Mouse (Mus musculus) megakaryocyte, embryonic 14.5 days (primary cell): ENCODE data around the gene Rpl9. TPM values are rescaled to one million over a fixed set of nuclear protein-coding genes. Genes with fewer than 3 reads are reported as not detected.

ENCODE experiments used
- H3K27me3 ChIP-seq: replicated peaks from 2 replicates; pipeline ENCODE3; 2012; ENCODE audit warnings: inconsistent platforms
- H3K36me3 ChIP-seq: replicated peaks from 2 replicates; pipeline ENCODE3; 2012; ENCODE audit warnings: low read length, inconsistent platforms, mixed read lengths
- H3K4me1 ChIP-seq: 2 replicates; pipeline ENCODE4 v1.6.1; 2012; ENCODE audit warnings: inconsistent platforms
- H3K4me3 ChIP-seq: replicated peaks from 2 replicates; pipeline ENCODE3; 2012; ENCODE audit warnings: moderate library complexity, mild to moderate bottlenecking, inconsistent platforms
- H3K9me3 ChIP-seq: 2 replicates; pipeline ENCODE4 v1.6.1; 2012; ENCODE audit warnings: inconsistent platforms
- FLI1 ChIP-seq: IDR thresholded peaks from 2 replicates; pipeline ENCODE4 v1.6.1; 2012; ENCODE audit warnings: low read length, inconsistent platforms, mixed read lengths
- GATA1 ChIP-seq: IDR thresholded peaks from 3 replicates; pipeline ENCODE4 v1.6.1; 2012; ENCODE audit warnings: mixed read lengths, low read length, inconsistent platforms, borderline replicate concordance
- polyA plus RNA-seq: library from polyadenylated mRNA; stranded (reverse); fragments of >175 nt; gene quantifications from 2 replicates; pipeline ENCODE4 v1.2.3, GENCODE M21; 2012; ENCODE audit warnings: low replicate concordance; ENCODE audit not compliant: insufficient read depth

Gene Rpl9
- polyA plus RNA-seq, 1 experiment, result 69.1 TPM

- H3K4me1 ChIP-seq, result no peaks in the 10 kb centered on the region; the same call in 1 of the 2 replicates
- H3K9me3 ChIP-seq, result no peaks in the 10 kb centered on the region
- peaks cover 50% of the 10 kb centered on the region for H3K36me3 ChIP-seq
These were observed 31.6 kb upstream of the Rpl9 start for GRCm38 (mm10) chr5:65422803-65423202.

GRCm38 (mm10) chr5:65420822-65421221 is 29.6 kb upstream of the Rpl9 start:
- TF ChIP-seq GATA1, result no peak
- no peak for TF ChIP-seq FLI1
- H3K27me3 ChIP-seq, result no peaks in the 10 kb centered on the region
- no peaks in the 10 kb centered on the region for H3K9me3 ChIP-seq
- H3K4me3 ChIP-seq, result no peak overlapping the region
- H3K36me3 ChIP-seq, result peaks cover 65% of the 10 kb centered on the region
- peaks cover 5% of the 10 kb centered on the region for H3K4me1 ChIP-seq

More at GRCm38 (mm10) chr5:65422803-65423202, 31.6 kb upstream of the Rpl9 start:
- no peak for TF ChIP-seq FLI1
- TF ChIP-seq GATA1, result no peak
- Histone ChIP-seq H3K27me3 (no peaks in the 10 kb centered on the region), H3K4me3 (no peak overlapping the region)

- Histone ChIP-seq H3K9me3 (no peaks in the 10 kb centered on the region), H3K4me1 (peaks cover 12% of the 10 kb centered on the region), H3K36me3 (peaks cover 64% of the 10 kb centered on the region), H3K27me3 (no peaks in the 10 kb centered on the region), H3K4me3 (no peak overlapping the region)
- TF ChIP-seq FLI1 (no peak), GATA1 (no peak)
These were observed 27.9 kb upstream of the Rpl9 start for GRCm38 (mm10) chr5:65419136-65419535.

GRCm38 (mm10) chr5:65415653-65416458 is 24.6 kb upstream of the Rpl9 start:
- peaks cover 50% of the 10 kb centered on the region for H3K36me3 ChIP-seq
- no peak overlapping the region for H3K4me3 ChIP-seq
- no peaks in the 10 kb centered on the region for H3K9me3 ChIP-seq
- no peaks in the 10 kb centered on the region for H3K27me3 ChIP-seq
- H3K4me1 ChIP-seq, result peaks cover 12% of the 10 kb centered on the region
- no peak for TF ChIP-seq GATA1
- TF ChIP-seq FLI1, result no peak

- H3K4me1 ChIP-seq, result no peaks in the 10 kb centered on the region
- H3K27me3 ChIP-seq, result no peaks in the 10 kb centered on the region
- TF ChIP-seq FLI1 (no peak), GATA1 (no peak)
- peaks cover 82% of the 10 kb centered on the region for H3K36me3 ChIP-seq
- no peak overlapping the region for H3K4me3 ChIP-seq
- no peaks in the 10 kb centered on the region for H3K9me3 ChIP-seq
These were observed 16.7 kb upstream of the Rpl9 start for GRCm38 (mm10) chr5:65407989-65408388.

GRCm38 (mm10) chr5:65401251-65401994 is 10.2 kb upstream of the Rpl9 start:
- Histone ChIP-seq H3K9me3 (no peaks in the 10 kb centered on the region), H3K27me3 (no peaks in the 10 kb centered on the region), H3K4me1 (peaks cover 8% of the 10 kb centered on the region), H3K4me3 (no peak overlapping the region), H3K36me3 (peaks cover 92% of the 10 kb centered on the region)
- no peak for TF ChIP-seq FLI1
- TF ChIP-seq GATA1, result no peak

GRCm38 (mm10) chr5:65394425-65394824 is 3.2 kb upstream of the Rpl9 start:
- Histone ChIP-seq H3K4me1 (peaks cover 17% of the 10 kb centered on the region), H3K27me3 (no peaks in the 10 kb centered on the region), H3K36me3 (peaks cover 63% of the 10 kb centered on the region), H3K4me3 (no peak overlapping the region), H3K9me3 (no peaks in the 10 kb centered on the region)
- TF ChIP-seq FLI1, result no peak
- TF ChIP-seq GATA1, result no peak

- TF ChIP-seq FLI1, result no peak
- TF ChIP-seq GATA1, result no peak
- Histone ChIP-seq H3K27me3 (no peaks in the 10 kb centered on the region), H3K36me3 (peaks cover 66% of the 10 kb centered on the region), H3K9me3 (no peaks in the 10 kb centered on the region), H3K4me3 (peak overlapping the region; percentile 96), H3K4me1 (peaks cover 39% of the 10 kb centered on the region)
These were observed 509 bp upstream of the Rpl9 start for GRCm38 (mm10) chr5:65391753-65392152.

- no peak for TF ChIP-seq FLI1
- TF ChIP-seq GATA1, result no peak
- H3K4me1 ChIP-seq, result peaks cover 32% of the 10 kb centered on the region
- H3K27me3 ChIP-seq, result no peaks in the 10 kb centered on the region
- H3K36me3 ChIP-seq, result peaks cover 48% of the 10 kb centered on the region
- H3K4me3 ChIP-seq, result no peak overlapping the region
- no peaks in the 10 kb centered on the region for H3K9me3 ChIP-seq
These were observed 4.0 kb downstream of the Rpl9 start for GRCm38 (mm10) chr5:65387008-65387867.

- H3K9me3 ChIP-seq, result no peaks in the 10 kb centered on the region
- no peak for TF ChIP-seq GATA1
- no peak for TF ChIP-seq FLI1
- no peaks in the 10 kb centered on the region for H3K27me3 ChIP-seq
- H3K4me1 ChIP-seq, result peaks cover 32% of the 10 kb centered on the region
- peaks cover 48% of the 10 kb centered on the region for H3K36me3 ChIP-seq
- no peak overlapping the region for H3K4me3 ChIP-seq
These were observed 5.5 kb downstream of the Rpl9 start for GRCm38 (mm10) chr5:65385704-65386103.
